Mouse (Mus musculus) forebrain, embryonic 12.5 days (tissue): ENCODE measurements around the gene Snap29. TPM values are rescaled to one million over a fixed set of nuclear protein-coding genes. Genes with fewer than 3 reads are reported as not detected.

Source experiments
- ATAC-seq: fragments of 200-750 bp; cut with Nextera tagmentation; 2 replicates; pipeline ENCODE4 v1.8.0; 2017; ENCODE audit warnings: moderate TSS enrichment; ENCODE audit not compliant: low FRiP score
- H3K27ac ChIP-seq: fragments of 300-500 bp; sonication (generic); 2 replicates; pipeline ENCODE4 v1.5.1; 2016; ENCODE audit warnings: mild to moderate bottlenecking
- H3K27me3 ChIP-seq: fragments of 300-500 bp; sonication (generic); 2 replicates; pipeline ENCODE4 v1.6.1; 2016; ENCODE audit warnings: mild to moderate bottlenecking
- H3K36me3 ChIP-seq: fragments of 300-500 bp; sonication (generic); replicated peaks from 2 replicates; pipeline ENCODE4 v1.6.1; 2016; ENCODE audit warnings: mild to moderate bottlenecking
- H3K4me1 ChIP-seq: fragments of 300-500 bp; sonication (generic); 2 replicates; pipeline ENCODE4 v1.6.1; 2016
- H3K4me2 ChIP-seq: fragments of 300-500 bp; sonication (generic); 2 replicates; pipeline ENCODE4 v1.6.1; 2016; ENCODE audit warnings: mild to moderate bottlenecking, moderate library complexity
- H3K4me3 ChIP-seq: fragments of 300-500 bp; sonication (generic); replicated peaks from 2 replicates; pipeline ENCODE4 v1.5.1; 2016; ENCODE audit warnings: mild to moderate bottlenecking
- H3K9ac ChIP-seq: fragments of 300-500 bp; sonication (generic); 2 replicates; pipeline ENCODE4 v1.6.1; 2016; ENCODE audit warnings: mild to moderate bottlenecking
- H3K9me3 ChIP-seq: fragments of 300-500 bp; sonication (generic); 2 replicates; pipeline ENCODE4 v1.6.1; 2016
- WGBS: fragments of 180-500 bp; shearing (Covaris S2); methylation state at CpG from one replicate; pipeline ENCODE4 v1.1.7; 2016; 5-methylcytosine and 5-hydroxymethylcytosine counted together
- polyA plus RNA-seq: library from polyadenylated mRNA; unstranded; fragments of >200 nt; fragmentation: Nextera tagmentation; extraction: Ambion mirVana; gene quantifications from 2 replicates; pipeline ENCODE4 v1.2.1, GENCODE M21; 2016

Snap29 gene
- polyA plus RNA-seq, 1 experiment from 2014 or later = 15.5 TPM

GRCm38 (mm10) chr16:17478331-17478943 lies 72.7 kb downstream of the Snap29 start:
- Histone ChIP-seq H3K27ac (no peak overlapping the region), H3K27me3 (no peaks in the 10 kb centered on the region), H3K4me3 (no peak overlapping the region), H3K4me1 (no peaks in the 10 kb centered on the region), H3K4me2 (no peak overlapping the region), H3K9me3 (no peaks in the 10 kb centered on the region), H3K9ac (no peak overlapping the region), H3K36me3 (peaks cover 19% of the 10 kb centered on the region)
- no peak for ATAC-seq
- 81% methylated on average over 4 of the region's 4 CpGs for WGBS

Other genes with a start within 250 kb of the Snap29 start
- 388 and 407 TPM in 2 replicates for gene Ube2l3, start 203.3 kb upstream of the Snap29 start, polyA plus RNA-seq
- 1.9 and 2.1 TPM in 2 replicates for gene Rimbp3, start 197.4 kb upstream of the Snap29 start, polyA plus RNA-seq
- gene Hic2, start 172.4 kb upstream of the Snap29 start, polyA plus RNA-seq = 12.7 and 13.4 TPM in 2 replicates
- 13.9 and 14.3 TPM in 2 replicates for gene Tmem191c, start 129.9 kb upstream of the Snap29 start, polyA plus RNA-seq
- gene Serpind1, start 74.6 kb upstream of the Snap29 start, polyA plus RNA-seq = 0.28 and 0.33 TPM in 2 replicates
- 59.7 and 67.8 TPM in 2 replicates for gene Pi4ka, start 328 bp downstream of the Snap29 start, polyA plus RNA-seq
- 101 and 117 TPM in 2 replicates for gene Crkl, start 46.0 kb downstream of the Snap29 start, polyA plus RNA-seq
- 6.8 and 8.3 TPM in 2 replicates for gene Aifm3, start 83.6 kb downstream of the Snap29 start, polyA plus RNA-seq
- 101 TPM in 2 replicates for gene Lztr1, start 102.7 kb downstream of the Snap29 start, polyA plus RNA-seq
- gene Thap7, start 125.2 kb downstream of the Snap29 start, polyA plus RNA-seq = 57.5 and 57.6 TPM in 2 replicates
- 0.17 and 0.31 TPM in 2 replicates for gene Lrrc74b, start 155.3 kb downstream of the Snap29 start, polyA plus RNA-seq
- 0.42 and 0.59 TPM in 2 replicates for gene P2rx6, start 155.9 kb downstream of the Snap29 start, polyA plus RNA-seq
- 5.5 and 6.6 TPM in 2 replicates for gene Slc7a4, start 177.2 kb downstream of the Snap29 start, polyA plus RNA-seq
- gene Smpd4, start 213.4 kb downstream of the Snap29 start, polyA plus RNA-seq = 43.6 and 52.8 TPM in 2 replicates
- gene Ccdc74a, start 240.5 kb downstream of the Snap29 start, polyA plus RNA-seq = 5.8 and 6.3 TPM in 2 replicates